Mouse (Mus musculus) monocyte, adult 5-6 weeks (primary cell): ENCODE results near the gene Mepe. TPM values are rescaled to one million over a fixed set of nuclear protein-coding genes. Genes with fewer than 3 reads are reported as not detected.

ENCODE experiments used
- ATAC-seq: fragments of 153-309, 156-312 bp; replicated peaks from 2 replicates; pipeline ENCODE4 v1.8.0; 2017; ENCODE audit warnings: mild to moderate bottlenecking; ENCODE audit not compliant: low TSS enrichment, insufficient number of reproducible peaks, severe bottlenecking, poor library complexity, low FRiP score
- total RNA-seq: library from RNA; stranded (forward); fragments of 200-1000, 200-491, 200-594 nt; gene quantifications from 3 replicates; pipeline ENCODE4 v1.2.3, GENCODE M21; 2017

Mepe gene
- total RNA-seq, 1 experiment from 2014 or later: not detected

GRCm38 (mm10) chr5:104344526-104345240 is 19.6 kb downstream of the Mepe start:
- ATAC-seq: no peak

- ATAC-seq: no peak
Observed at GRCm38 (mm10) chr5:104345241-104345630, 20.1 kb downstream of the Mepe start.

- ATAC-seq: no peak
Observed at GRCm38 (mm10) chr5:104351041-104351440, 25.9 kb downstream of the Mepe start.

GRCm38 (mm10) chr5:104351874-104352273 is 26.7 kb downstream of the Mepe start:
- no peak for ATAC-seq

GRCm38 (mm10) chr5:104357575-104357974 is 32.4 kb downstream of the Mepe start:
- ATAC-seq: no peak

GRCm38 (mm10) chr5:104358592-104358991 is 33.5 kb downstream of the Mepe start:
- no peak for ATAC-seq

GRCm38 (mm10) chr5:104359257-104359656 is 34.1 kb downstream of the Mepe start:
- no peak for ATAC-seq

GRCm38 (mm10) chr5:104370580-104370979 is 45.5 kb downstream of the Mepe start:
- no peak for ATAC-seq

GRCm38 (mm10) chr5:104371284-104371683 is 46.2 kb downstream of the Mepe start:
- ATAC-seq: no peak

GRCm38 (mm10) chr5:104373648-104374307 is 48.6 kb downstream of the Mepe start:
- no peak for ATAC-seq

GRCm38 (mm10) chr5:104374308-104374660 is 49.2 kb downstream of the Mepe start:
- no peak for ATAC-seq

GRCm38 (mm10) chr5:104375132-104375531 is 50.0 kb downstream of the Mepe start:
- ATAC-seq: no peak

GRCm38 (mm10) chr5:104376890-104377289 is 51.8 kb downstream of the Mepe start:
- ATAC-seq: no peak

- ATAC-seq: no peak
Observed at GRCm38 (mm10) chr5:104380574-104380973, 55.4 kb downstream of the Mepe start.

GRCm38 (mm10) chr5:104381671-104382070 is 56.5 kb downstream of the Mepe start:
- no peak for ATAC-seq

GRCm38 (mm10) chr5:104384540-104384939 is 59.4 kb downstream of the Mepe start:
- ATAC-seq: no peak

GRCm38 (mm10) chr5:104385521-104385920 is 60.4 kb downstream of the Mepe start:
- no peak for ATAC-seq

- ATAC-seq: no peak
Observed at GRCm38 (mm10) chr5:104386908-104387307, 61.8 kb downstream of the Mepe start.
